Mouse (Mus musculus): ENCODE data around the gene Ankrd53. TPM values are rescaled to one million over a fixed set of nuclear protein-coding genes. Genes with fewer than 3 reads are reported as not detected.
"Not testable (repeated sequence)": the region's sequence is repeated elsewhere in the genome, so short reads cannot be mapped to it uniquely, and the experiment has no call there.

Ankrd53 gene
- polyA plus RNA-seq, 1 experiment from 2014 or later: not detected

DNA sequence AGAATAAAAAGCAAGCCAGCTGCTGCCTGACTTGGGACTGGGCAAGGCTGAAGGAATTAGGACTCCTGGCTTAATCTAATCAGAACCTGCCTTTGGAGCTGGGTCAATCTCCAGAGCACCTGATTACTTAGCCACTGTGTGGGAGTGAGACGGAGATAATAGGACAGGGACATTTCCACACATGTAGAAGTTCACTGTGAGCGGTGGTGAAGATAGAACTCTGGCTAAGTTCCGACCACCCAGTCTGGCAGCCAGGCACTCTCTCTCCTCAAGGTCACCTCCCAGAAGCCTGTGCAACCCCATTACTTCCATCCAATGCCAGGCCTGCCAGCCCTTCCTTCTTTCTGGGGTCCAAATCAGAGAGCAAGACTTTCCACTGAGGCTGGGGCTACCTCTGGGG, 4.5 kb downstream of the Ankrd53 start:
- 60% methylated on average over 3 of the region's 3 CpGs for WGBS (ENCODE audit: insufficient replicate concordance)
- H3K4me3 ChIP-seq (replicated peaks): no peak overlapping the region
- H3K27ac ChIP-seq (replicated peaks): no peak overlapping the region
- ATAC-seq (ENCODE audit: insufficient read depth): no peak
- no peak overlapping the region for H3K4me2 ChIP-seq
- no peak overlapping the region for H3K9ac ChIP-seq
- no peaks in the 10 kb centered on the region for H3K9me3 ChIP-seq (replicated peaks)
- peaks cover 27% of the 10 kb centered on the region for H3K36me3 ChIP-seq (replicated peaks)
- peaks cover 11% of the 10 kb centered on the region; the same call in 1 of the 2 replicates for H3K4me1 ChIP-seq (replicated peaks)
- H3K27me3 ChIP-seq: peaks cover 32% of the 10 kb centered on the region

DNA sequence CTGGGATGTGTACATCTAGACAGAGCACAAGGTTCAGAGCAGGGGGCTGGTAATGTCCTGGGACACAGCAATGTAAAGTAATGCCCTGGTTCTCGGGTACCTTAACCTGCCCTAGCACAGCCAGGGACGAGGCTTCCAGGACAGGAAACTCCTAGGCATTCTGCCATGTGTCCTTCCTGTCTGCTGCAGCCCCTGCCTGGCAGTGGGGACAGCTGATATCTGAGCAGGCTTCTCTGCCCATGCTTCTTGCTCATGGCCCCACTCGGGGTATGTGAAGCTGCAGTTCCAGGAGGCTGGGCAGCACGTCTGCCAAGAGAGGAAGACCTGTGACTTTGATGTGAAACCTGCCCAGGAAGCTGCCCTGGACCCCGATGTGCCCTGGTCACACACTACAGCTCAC, 6.0 kb downstream of the Ankrd53 start:
- WGBS (ENCODE audit: insufficient replicate concordance): 59% methylated on average over 5 of the region's 5 CpGs
- peaks cover 39% of the 10 kb centered on the region for H3K36me3 ChIP-seq (replicated peaks)
- H3K4me1 ChIP-seq (replicated peaks): peaks cover 2% of the 10 kb centered on the region; the same call in 1 of the 2 replicates
- peaks cover 17% of the 10 kb centered on the region for H3K27me3 ChIP-seq
- no peak overlapping the region for H3K4me3 ChIP-seq (replicated peaks)
- no peaks in the 10 kb centered on the region for H3K9me3 ChIP-seq (replicated peaks)
- ATAC-seq (ENCODE audit: insufficient read depth): no peak
- H3K27ac ChIP-seq (replicated peaks): no peak overlapping the region
- no peak overlapping the region for H3K4me2 ChIP-seq
- no peak overlapping the region for H3K9ac ChIP-seq

DNA sequence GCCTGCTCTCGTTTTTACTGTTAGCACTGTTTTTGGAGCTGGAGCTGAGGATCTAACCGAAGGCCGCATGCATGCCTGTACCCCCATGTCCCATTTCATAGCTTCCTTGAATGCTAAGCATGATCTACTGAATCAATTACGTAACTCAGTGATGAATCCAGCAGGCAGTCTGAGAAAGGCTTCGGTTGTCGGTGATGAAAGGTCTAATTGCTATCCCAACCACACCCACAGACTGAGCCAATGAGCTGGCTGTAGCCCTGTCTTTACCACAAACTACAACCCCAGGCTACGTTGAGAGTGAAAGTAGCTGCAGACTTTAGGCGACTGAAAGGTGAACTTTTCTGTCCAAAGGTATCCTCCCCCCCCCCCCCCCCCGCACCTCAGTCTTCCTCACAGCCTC, 11.7 kb downstream of the Ankrd53 start:
- 50% methylated on average over 8 of the region's 9 CpGs for WGBS (ENCODE audit: insufficient replicate concordance)
- peaks cover 28% of the 10 kb centered on the region for H3K4me1 ChIP-seq (replicated peaks)
- no peaks in the 10 kb centered on the region for H3K9me3 ChIP-seq (replicated peaks)
- H3K4me3 ChIP-seq (replicated peaks): peak overlapping the region; percentile 92
- no peaks in the 10 kb centered on the region for H3K27me3 ChIP-seq
- peak overlapping the region; percentile 86 for H3K4me2 ChIP-seq
- ATAC-seq (ENCODE audit: insufficient read depth): no peak
- H3K9ac ChIP-seq: peak overlapping the region; percentile 96
- peaks cover 42% of the 10 kb centered on the region for H3K36me3 ChIP-seq (replicated peaks)
- no peak overlapping the region for H3K27ac ChIP-seq (replicated peaks)

DNA sequence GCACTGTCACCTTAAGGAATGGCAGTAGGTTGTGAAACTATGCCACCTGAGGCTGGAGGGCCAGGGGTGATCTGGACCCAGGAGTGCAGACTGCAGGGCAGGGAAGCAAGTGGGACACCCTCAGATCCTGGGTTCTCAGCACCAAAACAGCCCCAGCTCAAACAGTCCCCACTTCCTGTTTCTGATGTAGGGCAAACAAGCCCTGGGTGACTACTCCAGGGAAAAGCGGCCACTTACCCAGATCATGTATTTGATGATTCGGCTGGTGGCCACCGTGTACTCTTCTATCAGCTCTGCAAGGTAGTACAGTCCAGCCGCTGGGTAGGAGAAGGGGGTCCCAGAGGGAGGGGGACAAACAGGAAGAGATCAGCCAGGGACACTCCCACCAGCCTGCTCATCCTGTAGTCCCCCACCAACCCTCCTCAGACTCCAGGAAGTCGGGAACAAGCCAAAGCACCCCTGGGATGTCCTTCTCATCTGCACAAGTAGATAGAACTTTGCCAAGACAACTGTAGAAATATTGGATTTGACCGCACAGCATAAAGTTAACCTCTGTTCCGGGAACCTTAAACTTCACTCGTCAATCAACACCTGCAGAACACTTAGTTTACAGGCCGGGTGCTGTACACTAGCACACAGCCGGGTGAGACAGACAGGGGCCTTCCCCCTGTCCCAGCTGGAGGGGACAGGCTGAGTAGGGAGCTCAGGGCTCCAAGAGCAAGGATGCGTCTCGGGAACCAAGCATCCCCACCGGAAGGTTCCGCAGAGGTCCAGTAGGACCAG, 12.5 kb downstream of the Ankrd53 start:
- Histone ChIP-seq H3K27ac (replicated peaks) (peak overlapping the region; percentile 92), H3K27me3 (no peaks in the 10 kb centered on the region), H3K4me3 (replicated peaks) (peak overlapping the region; percentile 92), H3K36me3 (replicated peaks) (peaks cover 34% of the 10 kb centered on the region), H3K4me1 (replicated peaks) (peaks cover 28% of the 10 kb centered on the region), H3K9me3 (replicated peaks) (no peaks in the 10 kb centered on the region), H3K9ac (peak overlapping the region; percentile 96), H3K4me2 (peak overlapping the region; percentile 86)
- ATAC-seq (ENCODE audit: insufficient read depth): peak; percentile 38
- WGBS (ENCODE audit: insufficient replicate concordance): under 1% methylated on average over 14 of the region's 14 CpGs

DNA sequence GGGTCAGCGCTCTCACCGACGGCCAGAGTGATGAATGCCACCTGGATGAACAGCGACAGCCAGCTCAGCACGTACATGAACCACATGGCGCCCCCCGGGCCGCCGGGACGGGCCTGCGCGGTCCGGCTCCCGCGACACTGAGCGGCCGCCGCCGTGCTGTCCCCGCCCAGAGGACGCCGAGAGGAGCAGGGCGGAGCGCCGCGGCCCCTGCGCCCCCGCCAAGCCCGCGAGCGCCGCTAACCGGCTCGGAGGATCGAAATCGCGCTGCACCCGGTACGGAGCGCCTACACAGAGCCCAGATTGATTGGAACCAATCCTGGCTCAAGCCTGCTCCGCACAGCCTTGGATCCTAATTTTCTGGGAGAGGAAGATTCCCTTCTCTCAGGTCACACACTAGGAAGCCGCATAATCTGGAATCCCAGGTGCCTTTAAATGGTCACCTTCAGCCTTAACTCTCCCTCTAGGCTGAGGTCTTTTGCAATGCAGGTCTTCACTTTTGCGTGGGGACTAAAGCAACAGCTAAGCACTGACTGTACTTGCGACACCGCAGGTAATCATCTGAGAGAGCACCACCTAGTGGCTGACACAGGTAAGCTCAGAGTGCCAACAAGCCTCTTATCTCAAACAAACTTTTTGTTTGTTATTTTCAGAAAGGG, 13.3 kb downstream of the Ankrd53 start, which contains the start of gene Tex261:
TSS of gene Tex261 (minus strand) at position 176 of the 656 bp plus-strand sequence.
- H3K9ac ChIP-seq: peak within 1 kb of the TSS; percentile 96
- WGBS (ENCODE audit: insufficient replicate concordance): 1% methylated on average over 45 of the region's 45 CpGs
- peak within 1 kb of the TSS; percentile 92 for H3K27ac ChIP-seq (replicated peaks)
- H3K36me3 ChIP-seq (replicated peaks): peaks cover 26% of the 10 kb centered on the region
- no peaks in the 10 kb centered on the region for H3K27me3 ChIP-seq
- peak within 1 kb of the TSS; percentile 86 for H3K4me2 ChIP-seq
- H3K9me3 ChIP-seq (replicated peaks): no peaks in the 10 kb centered on the region
- H3K4me3 ChIP-seq (replicated peaks): peak within 1 kb of the TSS; percentile 92
- H3K4me1 ChIP-seq (replicated peaks): peaks cover 28% of the 10 kb centered on the region
- peak; percentile 91 for ATAC-seq (ENCODE audit: insufficient read depth)

DNA sequence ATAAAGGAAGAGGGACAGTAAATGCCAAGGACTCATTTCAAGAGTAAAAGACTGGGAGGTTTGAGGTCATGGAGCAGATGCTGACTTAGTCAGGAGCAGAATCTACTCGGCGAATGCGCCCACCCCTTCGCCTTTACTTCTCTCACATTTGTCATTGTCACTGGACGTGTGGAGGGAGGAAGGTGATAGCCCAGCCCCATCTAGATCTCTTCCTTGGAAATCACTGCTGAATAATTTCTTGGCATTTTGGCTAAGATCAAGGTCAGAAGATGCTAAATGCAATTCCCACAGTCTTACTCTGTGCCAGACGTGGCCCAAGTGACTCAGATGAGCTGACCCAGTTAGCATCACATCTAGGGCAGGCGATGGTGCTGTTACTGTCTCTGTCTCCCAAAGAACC, 15.9 kb downstream of the Ankrd53 start:
- H3K27ac ChIP-seq (replicated peaks): no peak overlapping the region
- no peak overlapping the region for H3K4me3 ChIP-seq (replicated peaks)
- H3K9me3 ChIP-seq (replicated peaks): no peaks in the 10 kb centered on the region
- H3K36me3 ChIP-seq (replicated peaks): peaks cover 4% of the 10 kb centered on the region; the same call in 1 of the 2 replicates
- H3K9ac ChIP-seq: no peak overlapping the region
- no peak for ATAC-seq (ENCODE audit: insufficient read depth)
- H3K4me2 ChIP-seq: no peak overlapping the region
- H3K4me1 ChIP-seq (replicated peaks): peaks cover 27% of the 10 kb centered on the region
- H3K27me3 ChIP-seq: no peaks in the 10 kb centered on the region
- WGBS (ENCODE audit: insufficient replicate concordance): 74% methylated on average over 7 of the region's 7 CpGs

DNA sequence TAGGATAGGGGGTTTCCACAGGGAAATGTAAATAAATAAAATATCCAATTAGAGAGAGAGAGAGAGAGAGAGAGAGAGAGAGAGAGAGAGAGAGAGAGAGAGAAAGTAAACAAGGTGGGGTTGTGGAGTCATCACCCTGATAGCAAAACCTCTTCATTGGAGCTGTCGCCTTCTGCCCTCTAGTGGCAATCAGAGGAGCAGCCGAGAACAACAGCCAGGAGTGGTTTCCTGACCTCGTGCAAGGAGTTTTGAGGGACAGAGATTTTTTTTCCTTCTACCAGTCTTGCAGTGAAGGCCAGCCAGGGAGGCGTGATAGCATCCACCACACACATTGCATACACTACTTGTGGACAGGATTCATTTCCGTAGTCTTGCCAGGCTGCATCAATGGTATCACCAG, 16.6 kb downstream of the Ankrd53 start:
- Histone ChIP-seq H3K27me3 (no peaks in the 10 kb centered on the region), H3K4me2 (no peak overlapping the region), H3K9me3 (replicated peaks) (no peaks in the 10 kb centered on the region), H3K9ac (no peak overlapping the region), H3K4me3 (replicated peaks) (no peak overlapping the region), H3K36me3 (replicated peaks) (no peaks in the 10 kb centered on the region), H3K4me1 (replicated peaks) (peaks cover 20% of the 10 kb centered on the region), H3K27ac (replicated peaks) (no peak overlapping the region)
- 5% methylated on average over 5 of the region's 5 CpGs for WGBS (ENCODE audit: insufficient replicate concordance)
- no peak for ATAC-seq (ENCODE audit: insufficient read depth)

DNA sequence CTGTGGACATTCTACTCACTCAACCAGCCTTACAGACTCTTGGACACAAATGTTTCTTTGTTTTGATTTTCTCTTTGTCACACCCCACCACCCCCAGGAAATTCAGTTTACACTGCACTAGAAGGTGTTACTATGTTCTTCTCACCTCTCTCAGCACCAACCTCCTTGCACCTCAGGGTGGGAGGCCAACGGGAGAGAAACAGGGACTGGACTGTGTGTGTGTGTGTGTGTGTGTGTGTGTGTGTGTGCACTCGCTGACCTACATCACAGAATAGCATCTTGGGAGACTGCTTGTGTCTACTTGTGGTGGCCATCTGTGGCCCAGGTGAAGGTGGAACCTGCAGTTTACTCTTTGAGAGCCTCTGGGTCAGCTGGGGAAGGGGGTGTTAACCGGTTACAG, 24.0 kb downstream of the Ankrd53 start:
- Histone ChIP-seq H3K9ac (no peak overlapping the region), H3K4me3 (replicated peaks) (no peak overlapping the region)
- 42% methylated on average over 3 of the region's 3 CpGs for WGBS (ENCODE audit: insufficient replicate concordance)

DNA sequence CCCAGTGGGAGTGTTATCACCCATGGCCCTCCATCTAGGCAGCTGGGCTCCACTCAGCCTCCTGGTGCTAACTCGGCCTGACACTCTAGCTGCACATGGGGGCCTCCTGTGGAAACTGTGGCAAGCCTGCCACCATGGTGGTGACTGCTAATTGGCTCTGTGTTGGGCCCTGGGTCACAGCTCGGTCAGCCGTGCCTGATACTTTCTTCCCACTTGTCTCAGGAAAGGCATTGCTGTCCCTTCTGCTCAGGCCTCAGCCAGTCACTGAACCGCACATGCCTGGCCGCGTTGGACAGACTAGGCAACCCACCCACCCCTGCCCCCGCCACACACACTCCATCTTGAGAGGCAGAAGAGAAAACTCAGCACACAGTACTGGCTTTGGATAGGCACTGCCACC, 26.1 kb downstream of the Ankrd53 start:
- H3K4me2 ChIP-seq: no peak overlapping the region
- H3K27ac ChIP-seq (replicated peaks): no peak overlapping the region
- 60% methylated on average over 7 of the region's 7 CpGs for WGBS (ENCODE audit: insufficient replicate concordance)

More for the DNA sequence above, 24.0 kb downstream of the Ankrd53 start:
- Histone ChIP-seq H3K27me3 (no peaks in the 10 kb centered on the region), H3K4me2 (no peak overlapping the region), H3K36me3 (replicated peaks) (no peaks in the 10 kb centered on the region), H3K27ac (replicated peaks) (no peak overlapping the region), H3K4me1 (replicated peaks) (peaks cover 6% of the 10 kb centered on the region; the same call in 1 of the 2 replicates), H3K9me3 (replicated peaks) (no peaks in the 10 kb centered on the region)
- ATAC-seq (ENCODE audit: insufficient read depth): no peak

DNA sequence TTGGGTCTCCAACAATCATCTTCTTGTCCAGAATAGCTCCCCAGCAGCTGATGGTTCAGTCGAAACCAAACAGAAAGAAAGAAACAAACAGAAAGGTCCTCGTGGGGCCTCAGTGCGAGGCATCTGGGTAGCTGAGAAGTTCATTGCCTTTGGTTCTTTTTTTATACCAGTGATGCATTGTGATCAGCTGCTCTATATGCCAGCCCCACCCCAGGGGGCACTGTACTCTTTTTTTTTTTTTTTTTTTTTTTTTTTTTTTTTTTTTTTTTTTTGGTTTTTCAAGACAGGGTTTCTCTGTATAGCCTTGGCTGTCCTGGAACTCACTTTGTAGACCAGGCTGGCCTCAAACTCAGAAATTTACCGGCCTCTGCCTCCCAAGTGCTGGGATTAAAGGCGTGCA, 28.1 kb downstream of the Ankrd53 start:
- not testable (repeated sequence) for H3K4me2 ChIP-seq; ATAC-seq (ENCODE audit: insufficient read depth); H3K27me3 ChIP-seq; H3K36me3 ChIP-seq (replicated peaks); H3K27ac ChIP-seq (replicated peaks); H3K9ac ChIP-seq; H3K4me3 ChIP-seq (replicated peaks); H3K9me3 ChIP-seq (replicated peaks)
- peaks cover 24% of the 10 kb centered on the region for H3K4me1 ChIP-seq (replicated peaks)
- WGBS (ENCODE audit: insufficient replicate concordance): 69% methylated on average over 5 of the region's 5 CpGs

More for the DNA sequence above, 26.1 kb downstream of the Ankrd53 start:
- Histone ChIP-seq H3K9me3 (replicated peaks) (no peaks in the 10 kb centered on the region), H3K4me3 (replicated peaks) (no peak overlapping the region), H3K36me3 (replicated peaks) (no peaks in the 10 kb centered on the region), H3K4me1 (replicated peaks) (peaks cover 7% of the 10 kb centered on the region; the same call in 1 of the 2 replicates), H3K27me3 (no peaks in the 10 kb centered on the region), H3K9ac (no peak overlapping the region)
- ATAC-seq (ENCODE audit: insufficient read depth): no peak

DNA sequence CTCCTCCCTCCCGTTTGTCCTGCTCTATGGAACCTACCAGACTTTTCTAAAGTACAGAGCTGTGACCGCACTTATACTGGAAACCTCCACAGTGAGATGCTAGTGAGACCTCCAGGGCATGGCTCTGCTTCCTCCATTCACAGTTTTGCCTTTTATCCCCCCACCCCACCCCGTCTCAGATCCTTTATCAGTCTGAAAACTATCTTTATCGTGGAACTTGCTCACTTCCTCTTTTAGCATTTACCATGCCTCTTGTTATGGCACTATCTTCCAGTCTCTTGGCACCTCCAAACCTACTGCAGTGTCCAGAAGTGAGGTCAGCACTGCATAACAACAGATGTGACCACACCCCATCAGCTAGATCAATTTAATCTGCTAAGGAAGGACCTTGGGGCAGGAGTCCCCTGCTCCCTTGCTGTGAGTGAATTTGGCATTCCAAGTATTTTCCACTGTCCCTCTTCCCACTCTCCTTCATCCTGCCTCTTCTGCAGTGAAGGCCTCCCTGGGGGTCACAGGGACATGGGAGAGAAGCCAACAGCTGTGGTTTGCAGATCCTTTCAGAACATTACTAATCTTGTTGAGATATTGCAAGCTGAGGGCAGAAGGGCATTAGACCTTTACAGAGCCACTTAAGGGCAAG, 28.9 kb downstream of the Ankrd53 start:
- H3K36me3 ChIP-seq (replicated peaks): no peaks in the 10 kb centered on the region
- ATAC-seq (ENCODE audit: insufficient read depth): no peak
- no peaks in the 10 kb centered on the region for H3K9me3 ChIP-seq (replicated peaks)
- WGBS (ENCODE audit: insufficient replicate concordance): 13% methylated on average over 4 of the region's 4 CpGs
- no peak overlapping the region for H3K4me3 ChIP-seq (replicated peaks)
- no peak overlapping the region for H3K9ac ChIP-seq
- H3K4me1 ChIP-seq (replicated peaks): peaks cover 28% of the 10 kb centered on the region
- H3K27ac ChIP-seq (replicated peaks): no peak overlapping the region
- H3K27me3 ChIP-seq: peaks cover 3% of the 10 kb centered on the region; the same call in 1 of the 2 replicates
- H3K4me2 ChIP-seq: no peak overlapping the region

Measured in liver, embryonic 15.5 days (tissue).